Mouse (Mus musculus): Measurements from ENCODE around the gene Cd164. TPM values are rescaled to one million over a fixed set of nuclear protein-coding genes. Genes with fewer than 3 reads are reported as not detected.

Gene Cd164
- polyA plus RNA-seq, 1 experiment from 2014 or later: 166 TPM

DNA sequence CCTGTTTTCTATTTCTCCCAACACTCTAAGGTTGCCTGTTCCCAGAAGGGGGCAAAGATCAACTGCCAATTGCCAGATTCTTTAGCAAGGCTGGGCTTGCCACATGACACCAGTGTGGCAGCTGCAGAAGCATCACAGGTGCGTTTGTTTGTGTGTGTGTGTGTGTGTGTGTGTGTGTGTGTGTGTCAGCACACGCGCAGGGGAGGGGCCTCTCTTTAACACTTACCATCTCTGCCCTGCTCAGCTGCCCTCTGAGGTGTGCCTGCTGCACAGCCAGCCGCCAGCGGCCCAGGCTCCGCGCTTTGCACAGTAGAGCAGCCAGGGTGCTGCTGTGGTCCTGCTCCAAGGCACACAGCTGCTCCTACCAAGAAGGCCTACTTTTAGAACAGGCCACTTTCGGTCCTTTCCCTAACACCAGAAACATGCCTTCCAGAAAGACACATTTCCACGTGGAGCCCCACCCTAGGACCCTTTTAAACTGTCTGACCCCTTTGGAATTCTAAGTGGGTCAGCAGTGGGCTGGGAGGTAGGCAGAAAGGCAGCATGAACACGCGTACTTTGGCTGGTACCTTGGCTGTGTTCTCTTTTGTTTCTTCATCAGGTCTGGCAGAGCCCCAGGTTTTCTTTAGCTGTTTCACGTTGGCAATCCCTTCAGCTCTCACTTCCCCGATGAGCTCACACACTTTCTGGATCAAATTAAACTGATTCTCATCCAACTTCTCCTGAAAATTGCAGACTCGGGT, 33.8 kb downstream of the Cd164 start:
- Histone ChIP-seq H3K9ac (no peak overlapping the region), H3K27ac (replicated peaks) (no peak overlapping the region), H3K4me1 (peaks cover 22% of the 10 kb centered on the region), H3K36me3 (peaks cover 4% of the 10 kb centered on the region; the same call in 1 of the 2 replicates), H3K4me3 (no peak overlapping the region), H3K9me3 (peaks cover 6% of the 10 kb centered on the region), H3K27me3 (replicated peaks) (no peaks in the 10 kb centered on the region), H3K4me2 (no peak overlapping the region)
- no peak; the same call in 1 of the 2 replicates for ATAC-seq (ENCODE audit: extremely low read depth, insufficient number of reproducible peaks, low FRiP score, low TSS enrichment)
- 45% methylated on average over 14 of the region's 14 CpGs for WGBS

DNA sequence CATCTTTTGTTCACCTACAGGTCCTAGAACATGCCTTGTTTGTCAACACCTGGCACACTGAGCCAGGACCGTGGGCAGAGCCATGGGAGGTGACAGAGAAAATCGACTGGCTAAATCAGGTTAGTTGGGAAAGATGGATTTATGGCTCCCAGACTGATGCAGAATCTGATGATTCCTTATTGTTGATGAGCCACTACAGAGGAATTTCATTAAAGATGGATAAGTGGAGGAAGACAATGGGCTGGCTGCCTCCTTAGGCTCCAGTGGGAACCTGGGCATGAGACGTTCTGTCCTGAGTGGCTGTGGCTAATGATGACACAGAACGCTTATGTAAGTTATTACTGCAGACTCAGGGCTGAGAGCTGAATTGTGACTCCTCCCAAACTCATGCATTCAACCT, 34.5 kb downstream of the Cd164 start:
- 79% methylated on average over 4 of the region's 4 CpGs for WGBS
- H3K36me3 ChIP-seq: peaks cover 4% of the 10 kb centered on the region; the same call in 1 of the 2 replicates
- no peaks in the 10 kb centered on the region for H3K27me3 ChIP-seq (replicated peaks)
- H3K4me1 ChIP-seq: peaks cover 22% of the 10 kb centered on the region
- no peak overlapping the region for H3K4me2 ChIP-seq
- no peak for ATAC-seq (ENCODE audit: extremely low read depth, insufficient number of reproducible peaks, low FRiP score, low TSS enrichment)
- H3K9me3 ChIP-seq: peaks cover 6% of the 10 kb centered on the region
- H3K27ac ChIP-seq (replicated peaks): no peak overlapping the region
- no peak overlapping the region for H3K4me3 ChIP-seq
- H3K9ac ChIP-seq: no peak overlapping the region

DNA sequence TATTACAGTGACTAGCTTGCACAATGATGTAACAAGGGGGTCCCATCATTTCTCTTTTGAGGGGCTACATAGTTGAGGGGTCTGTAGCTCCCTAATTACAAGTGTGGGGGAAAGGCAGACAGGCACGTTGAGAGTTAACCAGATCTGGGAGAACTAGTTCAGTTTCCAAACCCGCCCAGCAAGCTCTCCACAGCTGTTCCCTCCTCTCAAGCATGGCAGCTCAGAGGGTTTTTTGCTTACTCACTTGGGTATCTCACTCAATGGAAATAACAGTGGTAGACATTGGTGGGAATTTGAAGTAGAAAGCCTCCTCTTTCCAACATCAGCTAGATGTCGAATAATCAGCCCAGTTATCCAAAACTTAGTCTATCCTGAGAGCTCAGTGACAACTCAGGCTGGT, 35.9 kb downstream of the Cd164 start:
- no peaks in the 10 kb centered on the region for H3K36me3 ChIP-seq
- WGBS: 74% methylated on average over 3 of the region's 3 CpGs
- H3K4me1 ChIP-seq: peaks cover 22% of the 10 kb centered on the region
- no peak overlapping the region for H3K27ac ChIP-seq (replicated peaks)
- H3K27me3 ChIP-seq (replicated peaks): no peaks in the 10 kb centered on the region
- no peak overlapping the region for H3K4me2 ChIP-seq
- H3K9me3 ChIP-seq: peaks cover 9% of the 10 kb centered on the region; the same call in 1 of the 2 replicates
- no peak overlapping the region for H3K4me3 ChIP-seq
- no peak for ATAC-seq (ENCODE audit: extremely low read depth, insufficient number of reproducible peaks, low FRiP score, low TSS enrichment)
- H3K9ac ChIP-seq: no peak overlapping the region

DNA sequence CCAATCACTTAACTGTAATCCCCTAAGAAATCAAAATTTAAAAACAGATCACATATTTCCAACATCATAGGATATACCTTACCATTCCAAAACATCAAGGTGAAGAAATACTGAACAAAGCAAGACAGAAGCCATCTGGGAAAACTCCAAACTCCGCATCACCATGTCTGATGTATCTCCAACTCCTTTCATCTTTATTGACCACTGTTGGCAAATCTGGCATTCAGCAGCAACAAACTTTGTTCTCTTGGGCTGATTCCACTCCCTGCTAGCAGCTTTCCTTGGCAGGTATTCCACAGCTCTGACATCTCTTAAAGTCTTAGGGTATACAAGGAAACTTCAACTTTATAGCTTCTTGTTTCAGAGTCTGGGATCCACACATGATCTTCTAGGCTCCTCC, 39.2 kb downstream of the Cd164 start:
- 80% methylated on average over 1 of the region's 1 CpGs for WGBS
- H3K27ac ChIP-seq (replicated peaks): no peak overlapping the region
- no peaks in the 10 kb centered on the region for H3K27me3 ChIP-seq (replicated peaks)
- ATAC-seq (ENCODE audit: extremely low read depth, insufficient number of reproducible peaks, low FRiP score, low TSS enrichment): no peak
- no peak overlapping the region for H3K4me3 ChIP-seq
- peaks cover 20% of the 10 kb centered on the region for H3K4me1 ChIP-seq
- no peak overlapping the region for H3K4me2 ChIP-seq
- no peak overlapping the region for H3K9ac ChIP-seq
- H3K36me3 ChIP-seq: no peaks in the 10 kb centered on the region
- peaks cover 18% of the 10 kb centered on the region for H3K9me3 ChIP-seq

DNA sequence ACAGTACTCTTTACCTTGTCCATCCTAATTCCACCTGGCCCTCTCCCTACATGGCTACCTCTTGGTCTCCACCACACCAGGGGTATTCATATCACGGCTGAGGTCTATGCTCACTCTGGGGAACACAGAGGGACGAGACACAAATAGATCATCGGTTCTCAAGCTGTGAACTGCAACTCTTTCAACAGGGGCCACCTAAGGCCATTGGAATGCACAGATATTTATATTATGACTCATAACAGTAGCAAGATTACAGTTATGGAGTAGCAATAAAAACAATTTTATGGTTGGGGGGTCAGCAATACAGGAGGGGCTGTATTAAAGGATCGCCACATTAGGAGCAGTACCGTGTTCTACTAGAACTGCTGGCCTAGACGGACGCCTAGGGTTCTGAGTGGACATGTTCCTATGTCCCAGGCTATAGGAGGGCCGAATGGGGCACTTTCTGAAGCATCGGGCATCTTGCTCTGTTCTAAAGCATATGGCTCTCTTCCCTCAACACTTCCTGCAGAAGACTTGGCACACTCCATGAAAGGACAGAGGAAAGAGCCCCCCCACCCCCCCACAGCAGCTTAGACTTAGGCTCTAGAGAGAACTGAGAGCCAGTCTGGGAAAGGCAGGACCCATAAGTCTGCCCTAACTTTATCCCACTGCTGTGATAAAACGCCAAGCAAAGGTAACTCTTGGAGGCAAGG, 42.6 kb downstream of the Cd164 start:
- H3K9ac ChIP-seq: no peak overlapping the region
- no peak overlapping the region for H3K4me2 ChIP-seq
- no peaks in the 10 kb centered on the region for H3K27me3 ChIP-seq (replicated peaks)
- WGBS: 69% methylated on average over 10 of the region's 10 CpGs
- peaks cover 18% of the 10 kb centered on the region for H3K9me3 ChIP-seq
- no peak overlapping the region for H3K27ac ChIP-seq (replicated peaks)
- no peak overlapping the region for H3K4me3 ChIP-seq
- H3K36me3 ChIP-seq: no peaks in the 10 kb centered on the region
- no peak for ATAC-seq (ENCODE audit: extremely low read depth, insufficient number of reproducible peaks, low FRiP score, low TSS enrichment)
- H3K4me1 ChIP-seq: peaks cover 24% of the 10 kb centered on the region

DNA sequence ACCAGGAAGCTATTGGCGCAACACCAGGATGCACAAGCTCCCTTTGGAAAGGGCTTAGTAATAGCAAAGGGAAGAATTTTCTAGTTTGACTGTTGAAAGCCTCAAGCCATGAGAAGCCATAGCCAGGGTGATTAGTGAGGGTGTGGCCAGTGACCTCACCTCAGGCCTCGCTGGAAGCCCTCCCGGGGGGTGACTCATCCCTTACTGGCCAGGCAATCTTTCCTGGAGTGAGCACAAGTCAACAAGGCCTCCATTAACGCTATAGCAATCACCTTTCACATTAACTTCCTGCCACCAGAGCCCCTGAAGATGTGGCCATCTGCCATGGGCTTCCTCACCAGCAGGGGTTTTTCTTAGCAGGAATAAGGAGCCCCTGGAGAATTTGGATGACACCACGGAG, 45.9 kb downstream of the Cd164 start:
- no peak overlapping the region for H3K27ac ChIP-seq (replicated peaks)
- no peaks in the 10 kb centered on the region for H3K27me3 ChIP-seq (replicated peaks)
- peaks cover 26% of the 10 kb centered on the region for H3K4me1 ChIP-seq
- 26% methylated on average over 5 of the region's 5 CpGs for WGBS
- no peaks in the 10 kb centered on the region for H3K36me3 ChIP-seq
- H3K9ac ChIP-seq: no peak overlapping the region
- H3K9me3 ChIP-seq: peaks cover 10% of the 10 kb centered on the region
- H3K4me2 ChIP-seq: 0 out of 2 replicates have a peak overlapping the region, but pooled peaks have one; percentile 3
- ATAC-seq (ENCODE audit: extremely low read depth, insufficient number of reproducible peaks, low FRiP score, low TSS enrichment): 0 out of 2 replicates have a peak, but pooled peaks have one; percentile 19
- no peak overlapping the region for H3K4me3 ChIP-seq

DNA sequence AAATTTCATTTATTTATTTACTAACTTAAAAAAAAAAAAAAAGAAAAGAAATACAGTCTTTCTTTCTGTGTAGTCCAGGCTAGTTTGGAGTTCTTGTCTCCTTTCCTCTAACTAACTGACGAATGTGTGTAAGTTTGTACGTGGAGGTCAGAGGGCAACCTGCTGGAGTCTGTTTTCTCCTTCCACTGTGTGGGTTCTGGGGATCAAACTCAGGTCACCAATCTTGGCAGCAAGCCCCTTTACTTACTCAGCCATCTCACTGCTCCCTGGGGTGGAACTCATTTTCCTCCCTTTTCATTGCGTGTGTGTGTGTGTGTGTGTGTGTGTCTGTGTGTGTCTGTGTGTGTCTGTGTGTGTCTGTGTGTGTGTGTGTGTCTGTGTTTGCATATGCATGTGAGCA, 49.1 kb downstream of the Cd164 start:
- H3K4me2 ChIP-seq: no peak overlapping the region
- no peak overlapping the region for H3K27ac ChIP-seq (replicated peaks)
- H3K36me3 ChIP-seq: no peaks in the 10 kb centered on the region
- H3K27me3 ChIP-seq (replicated peaks): no peaks in the 10 kb centered on the region
- H3K9me3 ChIP-seq: no peaks in the 10 kb centered on the region
- 43% methylated on average over 3 of the region's 3 CpGs for WGBS
- no peak for ATAC-seq (ENCODE audit: extremely low read depth, insufficient number of reproducible peaks, low FRiP score, low TSS enrichment)
- H3K4me3 ChIP-seq: no peak overlapping the region
- H3K4me1 ChIP-seq: peaks cover 37% of the 10 kb centered on the region
- no peak overlapping the region for H3K9ac ChIP-seq

DNA sequence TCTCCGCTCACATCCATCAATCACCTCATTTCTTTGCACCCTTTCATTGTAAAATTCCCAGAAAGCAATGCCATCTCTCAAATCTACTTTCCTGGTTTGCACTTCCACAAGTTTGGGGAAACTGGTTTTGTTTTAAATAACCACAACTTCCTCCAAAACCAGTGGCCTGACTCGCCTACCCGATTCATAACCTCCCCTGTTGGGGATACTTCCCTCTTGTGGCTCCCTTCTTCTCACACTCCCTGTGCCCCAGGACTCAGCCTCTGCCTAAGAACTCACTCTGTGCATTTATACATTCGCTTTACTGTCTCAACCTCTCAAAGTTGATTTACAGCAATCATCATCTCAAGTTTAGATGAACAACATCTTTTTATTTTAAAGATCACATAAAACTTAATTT, 51.9 kb downstream of the Cd164 start:
- 78% methylated on average over 4 of the region's 4 CpGs for WGBS
- Histone ChIP-seq H3K4me2 (no peak overlapping the region), H3K36me3 (no peaks in the 10 kb centered on the region), H3K27me3 (replicated peaks) (no peaks in the 10 kb centered on the region), H3K9ac (no peak overlapping the region), H3K9me3 (no peaks in the 10 kb centered on the region), H3K4me1 (peaks cover 41% of the 10 kb centered on the region), H3K27ac (replicated peaks) (no peak overlapping the region), H3K4me3 (no peak overlapping the region)
- no peak for ATAC-seq (ENCODE audit: extremely low read depth, insufficient number of reproducible peaks, low FRiP score, low TSS enrichment)

DNA sequence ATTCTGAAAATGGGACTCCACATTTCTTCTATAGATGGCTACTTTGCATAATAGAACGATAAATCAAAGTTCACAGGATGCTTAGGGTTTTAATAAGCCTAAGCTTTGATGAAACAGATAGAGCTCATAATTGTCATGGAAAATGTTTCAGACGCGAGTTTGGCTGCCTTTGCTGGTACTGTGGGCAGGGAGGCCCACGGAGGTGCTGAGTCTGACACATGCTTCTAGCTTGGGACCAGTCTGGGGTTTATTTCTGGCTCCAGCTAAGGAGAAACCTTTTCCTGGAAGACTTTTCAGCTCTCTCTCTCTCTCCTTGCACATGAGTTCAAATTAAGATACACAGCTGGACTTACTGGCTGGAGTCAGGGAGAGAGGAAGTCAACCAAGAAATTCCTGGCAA, 53.1 kb downstream of the Cd164 start:
- WGBS: 71% methylated on average over 4 of the region's 4 CpGs
- Histone ChIP-seq H3K4me2 (no peak overlapping the region), H3K4me3 (no peak overlapping the region), H3K4me1 (peaks cover 42% of the 10 kb centered on the region), H3K27me3 (replicated peaks) (no peaks in the 10 kb centered on the region), H3K9ac (no peak overlapping the region), H3K27ac (replicated peaks) (no peak overlapping the region), H3K9me3 (no peaks in the 10 kb centered on the region), H3K36me3 (no peaks in the 10 kb centered on the region)
- ATAC-seq (ENCODE audit: extremely low read depth, insufficient number of reproducible peaks, low FRiP score, low TSS enrichment): no peak

DNA sequence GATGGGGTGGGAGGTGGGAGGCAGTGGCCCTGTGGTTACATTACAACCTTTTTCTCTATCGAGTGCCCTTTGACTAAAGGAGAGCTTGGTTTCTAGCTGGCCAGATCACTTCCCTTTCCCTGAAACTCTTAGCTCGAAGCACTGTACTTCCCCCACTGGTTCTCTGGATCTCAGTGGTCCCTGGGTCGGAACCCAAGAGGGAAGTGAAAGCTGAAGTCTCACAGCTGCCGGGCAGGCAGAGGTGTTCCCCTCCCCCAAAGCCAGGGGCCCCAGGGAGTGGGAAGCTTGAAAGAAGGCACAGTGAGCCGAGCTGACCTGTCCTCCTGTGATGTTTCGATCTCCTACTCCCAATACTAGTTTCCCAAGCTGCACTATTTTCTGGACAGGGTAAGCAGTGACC, 54.0 kb downstream of the Cd164 start:
- peak overlapping the region; percentile 41 for H3K9ac ChIP-seq

DNA sequence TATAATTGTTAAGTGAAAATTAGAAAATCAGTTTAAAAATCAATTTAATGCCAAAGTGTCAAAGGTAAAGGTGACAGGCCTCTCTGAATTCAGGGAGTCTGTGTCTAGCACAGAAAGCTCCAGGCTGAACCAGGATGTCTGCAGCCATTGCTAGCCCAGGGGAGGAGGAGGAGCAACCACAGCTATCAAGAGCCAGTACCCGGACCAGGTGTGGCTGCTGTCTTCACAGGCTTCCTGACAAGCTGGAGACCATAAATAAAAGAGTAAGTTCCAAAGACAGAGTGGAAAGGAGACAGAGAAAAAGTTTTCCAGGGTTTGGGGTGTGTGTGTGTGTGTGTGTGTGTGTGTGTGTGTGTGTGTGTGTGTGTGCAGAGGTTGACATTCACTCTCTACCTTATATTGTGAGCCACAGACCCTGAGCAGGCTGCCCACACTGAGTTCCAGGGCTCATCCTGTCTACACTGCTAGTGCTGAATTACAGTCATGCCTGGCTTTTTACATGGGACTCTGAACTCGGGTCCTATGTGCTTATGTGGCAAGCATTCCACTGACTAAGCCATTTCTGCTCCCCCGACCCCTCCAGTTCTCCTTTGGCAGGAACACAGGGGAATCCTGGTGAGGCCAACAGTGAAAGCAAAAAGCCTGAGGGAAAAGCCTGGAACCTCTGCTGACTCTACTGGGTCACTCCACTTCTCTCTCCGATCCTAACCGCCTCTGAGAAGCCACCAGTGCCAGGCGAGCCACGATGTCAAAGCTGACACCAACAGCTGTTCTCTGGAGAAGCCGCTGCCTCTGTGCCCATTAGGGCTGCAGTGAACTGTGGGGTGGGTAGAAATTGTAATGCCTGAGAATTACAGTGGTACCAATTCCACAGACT, 56.5 kb downstream of the Cd164 start:
- H3K9ac ChIP-seq: no peak overlapping the region
- 54% methylated on average over 8 of the region's 8 CpGs for WGBS
- H3K4me3 ChIP-seq: no peak overlapping the region
- ATAC-seq (ENCODE audit: extremely low read depth, insufficient number of reproducible peaks, low FRiP score, low TSS enrichment): no peak
- H3K4me2 ChIP-seq: no peak overlapping the region
- peaks cover 43% of the 10 kb centered on the region for H3K4me1 ChIP-seq
- H3K27me3 ChIP-seq (replicated peaks): no peaks in the 10 kb centered on the region
- H3K36me3 ChIP-seq: no peaks in the 10 kb centered on the region
- H3K9me3 ChIP-seq: no peaks in the 10 kb centered on the region
- no peak overlapping the region for H3K27ac ChIP-seq (replicated peaks)

More for the DNA sequence above, 54.0 kb downstream of the Cd164 start:
- Histone ChIP-seq H3K4me2 (peak overlapping the region; percentile 43; the same call in 1 of the 2 replicates), H3K27ac (replicated peaks) (no peak overlapping the region), H3K9me3 (no peaks in the 10 kb centered on the region), H3K36me3 (no peaks in the 10 kb centered on the region), H3K4me1 (peaks cover 42% of the 10 kb centered on the region), H3K4me3 (no peak overlapping the region), H3K27me3 (replicated peaks) (no peaks in the 10 kb centered on the region)
- 9% methylated on average over 6 of the region's 6 CpGs for WGBS
- ATAC-seq (ENCODE audit: extremely low read depth, insufficient number of reproducible peaks, low FRiP score, low TSS enrichment): no peak
